Mouse (Mus musculus) spleen, adult 2 months (tissue): Measurements from ENCODE around the gene Plcb4. TPM values are rescaled to one million over a fixed set of nuclear protein-coding genes. Genes with fewer than 3 reads are reported as not detected.

Source experiments
- DNase-seq, 2 experiments: peaks; one replicate each; pipeline versions ENCODE4 v3.0.0 to v3.0.0-alpha.2; 2012 to 2021; ENCODE audit warnings: low spot score in 2 of 2, low read depth in 1 of 2
- H3K27ac ChIP-seq: fragments of 200-500 bp; 2 replicates; pipeline ENCODE4 v1.5.1; 2012; ENCODE audit warnings: low read length, inconsistent platforms; ENCODE audit not compliant: insufficient read depth
- H3K27me3 ChIP-seq: fragments of 200-500 bp; 2 replicates; pipeline ENCODE4 v1.6.1; 2012; ENCODE audit warnings: mild to moderate bottlenecking, moderate library complexity, low read length, inconsistent platforms; ENCODE audit not compliant: control insufficient read depth, insufficient read depth
- H3K36me3 ChIP-seq: fragments of 200-500 bp; 2 replicates; pipeline ENCODE4 v1.6.1; 2012; ENCODE audit warnings: mild to moderate bottlenecking, low read length, inconsistent platforms; ENCODE audit not compliant: control insufficient read depth, insufficient read depth
- H3K4me1 ChIP-seq: fragments of 200-500 bp; 2 replicates; pipeline ENCODE4 v1.6.1; 2011; ENCODE audit warnings: inconsistent platforms; ENCODE audit not compliant: control insufficient read depth, insufficient read depth, insufficient read length
- H3K4me3 ChIP-seq: fragments of 200-500 bp; 2 replicates; pipeline ENCODE4 v1.5.1; 2011; ENCODE audit warnings: mild to moderate bottlenecking, inconsistent platforms; ENCODE audit not compliant: insufficient read depth, insufficient read length; ENCODE audit errors: extremely low read depth
- CTCF ChIP-seq: fragments of 200-500 bp; IDR thresholded peaks from 2 replicates; pipeline ENCODE4 v1.5.1; 2011; ENCODE audit warnings: mild to moderate bottlenecking, inconsistent platforms; ENCODE audit not compliant: insufficient read depth, insufficient read length, insufficient replicate concordance; ENCODE audit errors: extremely low read depth
- POLR2A ChIP-seq: fragments of 200-500 bp; IDR thresholded peaks from 2 replicates; pipeline ENCODE4 v1.6.1; 2011; ENCODE audit warnings: low read depth, low read length, inconsistent platforms
- WGBS: fragments of 180-500 bp; shearing (Covaris S2); methylation state at CpG from one replicate; pipeline ENCODE4 v1.1.7; 2018; 5-methylcytosine and 5-hydroxymethylcytosine counted together
- polyA plus RNA-seq: library from polyadenylated mRNA; depleted of rRNA; stranded (reverse); fragments of >200 nt; gene quantifications from 2 replicates; pipeline ENCODE4 v1.2.3, GENCODE M21; 2012

The Plcb4 gene
- polyA plus RNA-seq, 1 experiment, result 2.4 TPM

- Histone ChIP-seq H3K4me1 (no peaks in the 10 kb centered on the region), H3K27me3 (no peaks in the 10 kb centered on the region), H3K4me3 (no peak overlapping the region), H3K36me3 (no peaks in the 10 kb centered on the region), H3K27ac (no peak overlapping the region)
- TF ChIP-seq POLR2A (no peak), CTCF (no peak)
- WGBS, result 91% methylated on average over 10 of the region's 10 CpGs
- no peak for DNase-seq
Measured at GRCm38 (mm10) chr2:135683684-135684440, 25.1 kb downstream of the Plcb4 start.

DNA sequence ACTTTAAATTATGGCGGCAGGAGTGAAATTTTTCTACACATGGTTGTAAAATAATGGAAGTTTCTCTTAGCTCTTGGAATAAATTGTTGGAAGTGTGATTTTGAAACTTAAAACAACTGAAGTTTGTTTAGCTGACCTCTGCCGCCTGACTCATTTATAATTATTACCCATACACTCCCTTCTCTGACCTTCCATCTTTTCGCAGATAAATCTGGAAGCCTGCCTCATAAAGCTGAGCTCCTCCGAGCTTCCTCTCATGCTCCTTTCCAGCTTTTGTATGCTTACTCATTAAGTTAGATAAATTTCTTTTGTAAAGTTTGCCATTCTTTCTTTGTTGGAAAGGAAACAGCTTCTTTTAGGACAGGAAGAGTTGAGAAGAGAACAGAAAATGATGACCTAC lies 27.9 kb downstream of the Plcb4 start:
- DNase-seq, result no peak
- no peak overlapping the region for H3K4me3 ChIP-seq
- H3K36me3 ChIP-seq, result no peaks in the 10 kb centered on the region
- no peak overlapping the region for H3K27ac ChIP-seq
- 90% methylated on average over 4 of the region's 4 CpGs for WGBS
- TF ChIP-seq POLR2A, result no peak
- TF ChIP-seq CTCF, result no peak
- no peaks in the 10 kb centered on the region for H3K27me3 ChIP-seq
- H3K4me1 ChIP-seq, result no peaks in the 10 kb centered on the region

- TF ChIP-seq CTCF (no peak), POLR2A (no peak)
- no peaks in the 10 kb centered on the region for H3K4me1 ChIP-seq
- no peak for DNase-seq
- no peak overlapping the region for H3K4me3 ChIP-seq
- no peaks in the 10 kb centered on the region for H3K27me3 ChIP-seq
- no peaks in the 10 kb centered on the region for H3K36me3 ChIP-seq
- H3K27ac ChIP-seq, result no peak overlapping the region; the same call in 1 of the 2 replicates
- WGBS, result 91% methylated on average over 5 of the region's 5 CpGs
Measured at GRCm38 (mm10) chr2:135687585-135687984, 28.8 kb downstream of the Plcb4 start.

GRCm38 (mm10) chr2:135692568-135693488 lies 34.0 kb downstream of the Plcb4 start:
- Histone ChIP-seq H3K4me1 (no peaks in the 10 kb centered on the region), H3K27ac (peak overlapping the region; percentile 27), H3K36me3 (no peaks in the 10 kb centered on the region), H3K4me3 (no peak overlapping the region), H3K27me3 (no peaks in the 10 kb centered on the region)
- TF ChIP-seq CTCF (no peak), POLR2A (no peak)
- WGBS, result 28% methylated on average over 12 of the region's 12 CpGs
- no peak for DNase-seq

DNA sequence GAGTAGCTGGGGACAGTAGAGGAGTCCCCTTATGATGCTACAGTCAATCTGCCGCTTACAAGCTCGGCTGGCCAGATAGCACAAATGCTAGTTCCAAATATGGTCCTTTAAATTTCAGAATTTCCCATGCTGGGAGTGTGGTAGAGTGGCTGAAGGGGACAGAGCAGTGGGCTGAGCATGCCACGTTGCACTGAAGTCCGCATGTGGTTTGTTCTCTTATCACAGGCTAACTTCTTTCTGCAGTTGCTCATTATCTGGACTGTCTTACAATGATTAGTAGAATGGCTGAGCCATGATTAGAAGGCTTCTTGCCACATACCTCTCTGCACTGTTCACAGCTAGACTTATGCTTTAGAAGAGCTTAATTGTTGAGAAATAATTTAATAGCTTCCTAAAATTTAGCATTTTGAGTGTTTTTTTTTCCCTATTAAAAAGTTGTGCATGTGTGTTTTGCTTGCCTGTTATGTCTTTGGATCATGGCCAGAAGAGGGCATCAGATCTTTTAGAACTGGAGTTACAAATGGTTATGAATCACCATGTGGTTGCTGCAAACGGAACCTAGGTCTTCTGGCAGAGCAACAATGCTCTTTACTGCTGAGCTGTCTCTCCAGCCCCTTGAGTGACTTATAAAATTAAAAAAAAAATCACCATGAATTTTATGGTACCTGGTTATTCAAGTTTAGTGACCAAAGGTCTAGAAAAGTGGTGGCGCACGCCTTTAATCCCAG lies 42.0 kb downstream of the Plcb4 start:
- 83% methylated on average over 7 of the region's 7 CpGs for WGBS
- Histone ChIP-seq H3K4me3 (no peak overlapping the region), H3K27ac (no peak overlapping the region), H3K4me1 (no peaks in the 10 kb centered on the region), H3K36me3 (no peaks in the 10 kb centered on the region), H3K27me3 (no peaks in the 10 kb centered on the region)
- TF ChIP-seq POLR2A (no peak), CTCF (no peak)
- DNase-seq, result no peak

DNA sequence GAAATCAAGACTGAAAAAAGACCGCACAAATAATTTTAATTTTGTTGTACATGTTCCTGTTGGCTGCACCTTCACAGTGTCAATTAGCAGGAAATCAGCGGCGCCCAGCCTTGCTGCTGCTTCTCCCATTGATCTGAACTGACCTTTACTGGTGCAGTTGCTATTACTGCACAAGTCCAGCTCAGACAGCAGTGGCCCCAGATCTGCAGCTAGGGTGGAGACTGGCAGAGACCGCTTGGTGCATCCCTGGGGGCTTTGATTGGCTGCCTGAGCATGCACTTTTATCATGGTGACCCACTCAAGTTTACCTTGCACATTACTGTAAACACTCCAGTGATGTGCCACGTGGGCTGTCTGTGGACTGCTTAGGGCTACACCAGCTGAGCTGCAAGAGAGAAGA lies 45.9 kb downstream of the Plcb4 start:
- DNase-seq, result no peak
- WGBS, result 97% methylated on average over 5 of the region's 5 CpGs
- Histone ChIP-seq H3K27me3 (no peaks in the 10 kb centered on the region), H3K4me1 (no peaks in the 10 kb centered on the region), H3K36me3 (no peaks in the 10 kb centered on the region), H3K27ac (no peak overlapping the region), H3K4me3 (no peak overlapping the region)
- no peak for TF ChIP-seq POLR2A
- TF ChIP-seq CTCF, result no peak
